Mouse (Mus musculus) cerebellum, adult 11-12 months (tissue): ENCODE data around the gene Boll.

Source experiments
- DNase-seq: peaks from one replicate; pipeline ENCODE4 v3.0.0; 2022

Gene Boll

DNA sequence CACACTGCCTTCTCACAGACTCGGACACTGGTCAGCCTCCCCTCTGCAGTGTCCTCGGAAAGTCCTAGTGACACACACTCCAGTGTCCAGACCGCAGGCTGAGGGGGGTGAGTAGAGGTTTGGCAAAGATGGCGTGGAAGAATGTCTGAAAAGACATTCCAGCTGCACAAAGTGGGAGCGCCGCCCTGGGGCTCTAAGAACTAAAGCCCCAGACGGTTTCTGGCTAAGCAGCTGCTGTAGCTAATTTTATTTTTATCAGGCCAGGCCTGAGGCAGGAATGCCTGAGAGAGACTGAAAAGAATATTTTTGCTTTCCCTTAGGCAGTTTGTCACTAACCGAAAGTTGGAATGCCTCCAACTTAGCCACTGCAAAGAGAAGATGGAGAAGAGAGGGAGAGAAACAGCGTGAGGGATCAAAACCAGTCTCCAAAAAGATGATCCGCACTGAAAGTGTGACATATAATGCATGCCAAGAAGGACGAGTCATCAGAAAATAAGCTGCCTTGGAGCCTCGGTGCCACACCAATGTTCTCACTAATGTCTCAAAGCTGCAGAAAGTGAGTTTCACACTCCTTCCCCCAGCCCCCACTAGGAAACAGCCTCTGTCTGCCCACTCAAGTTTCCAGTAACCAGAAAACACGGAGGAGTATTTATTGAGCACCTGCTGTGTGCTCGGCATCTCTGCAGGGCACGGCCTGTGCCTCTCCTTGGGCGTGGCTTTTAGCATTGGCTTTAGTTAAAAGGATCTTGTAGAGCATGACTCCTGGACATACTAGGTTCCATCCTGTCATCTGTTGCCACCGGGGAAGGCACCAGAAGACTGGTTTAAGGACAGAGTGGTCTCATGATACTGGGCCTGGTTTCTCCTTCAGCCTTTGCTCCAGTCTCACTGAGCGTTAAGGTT lies 161.2 kb downstream of the Boll start:
- DNase-seq = no peak

DNA sequence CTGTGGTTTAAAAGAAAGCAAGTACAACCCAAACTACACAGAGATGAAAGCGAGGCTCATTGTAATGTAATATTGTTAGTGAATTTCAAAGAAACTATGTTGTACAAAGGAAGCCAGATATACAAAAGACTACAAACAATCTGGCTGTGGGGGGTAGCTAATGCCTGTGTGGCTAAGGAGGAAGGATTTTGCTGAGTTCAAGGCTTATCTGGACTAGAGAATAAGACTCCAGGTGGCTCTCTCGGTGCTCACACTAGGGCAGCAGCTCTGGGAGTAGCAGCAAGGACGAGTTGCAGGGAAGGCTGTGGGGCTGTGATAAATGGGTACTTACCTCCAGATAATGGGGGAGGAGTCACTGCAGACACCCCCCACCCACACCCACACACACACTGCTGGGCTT lies 164.6 kb downstream of the Boll start:
- DNase-seq = no peak
